Mouse (Mus musculus) CH12.LX (cell line): ENCODE measurements around the gene Msn. TPM values are rescaled to one million over a fixed set of nuclear protein-coding genes. Genes with fewer than 3 reads are reported as not detected.

ENCODE experiments used
- polyA plus RNA-seq: library from polyadenylated mRNA; unstranded; fragments of >175 nt; gene quantifications from 2 replicates; pipeline ENCODE4 v1.2.1, GENCODE M21; 2012; ENCODE audit warnings: low read depth; ENCODE audit not compliant: insufficient read length
- total RNA-seq, 2 experiments: library from RNA; depleted of rRNA; stranded (reverse); fragments of 300-350 nt in 1 of 2; fragments of >200 nt in 1 of 2; gene quantifications; 2 replicates each; pipeline ENCODE4 v1.2.3; 2012 to 2014

The Msn gene
- total and polyA plus RNA-seq, 3 experiments: 55.1 to 315 (median 56.2) TPM

Other genes starting within 250 kb of the Msn start
- 33.1 and 37.5 TPM in 2 replicates for gene Las1l, start 139.1 kb upstream of the Msn start, total RNA-seq (2012; rRNA removed)
- gene Las1l, start 139.1 kb upstream of the Msn start, total RNA-seq (2014; rRNA removed): 31.9 and 33.5 TPM in 2 replicates
- 108 and 119 TPM in 2 replicates for gene Las1l, start 139.1 kb upstream of the Msn start, polyA plus RNA-seq
- not detected in 2 replicates for gene Vsig4, start 197.4 kb downstream of the Msn start, total RNA-seq (2012; rRNA removed)
- gene Vsig4, start 197.4 kb downstream of the Msn start, total RNA-seq (2014; rRNA removed): not detected in 2 replicates
- gene Vsig4, start 197.4 kb downstream of the Msn start, polyA plus RNA-seq: not detected in 2 replicates